Mouse (Mus musculus) lung, adult 2 months (tissue): ENCODE data around the gene Mrm2. TPM values are rescaled to one million over a fixed set of nuclear protein-coding genes. Genes with fewer than 3 reads are reported as not detected.

ENCODE experiments used
- DNase-seq: peaks from one replicate; pipeline ENCODE4 v3.0.0; 2022
- H3K4me1 ChIP-seq: fragments of 200-500 bp; 2 replicates; pipeline ENCODE4 v1.6.1; 2011; ENCODE audit warnings: low read length; ENCODE audit not compliant: control insufficient read depth, insufficient read depth
- H3K4me3 ChIP-seq: fragments of 200-500 bp; replicated peaks from 2 replicates; pipeline ENCODE3; 2011; ENCODE audit warnings: low read depth, mild to moderate bottlenecking, control low read depth, low read length; ENCODE audit errors: extremely low read depth
- CTCF ChIP-seq: fragments of 200-500 bp; IDR thresholded peaks from 2 replicates; pipeline ENCODE4 v1.5.1; 2011; ENCODE audit warnings: mild to moderate bottlenecking, low read length, control low read depth; ENCODE audit not compliant: insufficient read depth
- POLR2A ChIP-seq: fragments of 200-500 bp; IDR thresholded peaks from 2 replicates; pipeline ENCODE4 v1.6.1; 2011; ENCODE audit warnings: low read depth, mild to moderate bottlenecking, control low read depth, low read length, borderline replicate concordance; ENCODE audit errors: extremely low read depth
- WGBS: fragments of 180-500 bp; shearing (Covaris S2); methylation state at CpG from one replicate; pipeline ENCODE4 v1.1.7; 2018; 5-methylcytosine and 5-hydroxymethylcytosine counted together
- polyA plus RNA-seq: library from polyadenylated mRNA; depleted of rRNA; stranded (reverse); fragments of >200 nt; gene quantifications from 2 replicates; pipeline ENCODE4 v1.2.3, GENCODE M21; 2012

Mrm2 gene
- polyA plus RNA-seq, 1 experiment: 7.4 TPM

DNA sequence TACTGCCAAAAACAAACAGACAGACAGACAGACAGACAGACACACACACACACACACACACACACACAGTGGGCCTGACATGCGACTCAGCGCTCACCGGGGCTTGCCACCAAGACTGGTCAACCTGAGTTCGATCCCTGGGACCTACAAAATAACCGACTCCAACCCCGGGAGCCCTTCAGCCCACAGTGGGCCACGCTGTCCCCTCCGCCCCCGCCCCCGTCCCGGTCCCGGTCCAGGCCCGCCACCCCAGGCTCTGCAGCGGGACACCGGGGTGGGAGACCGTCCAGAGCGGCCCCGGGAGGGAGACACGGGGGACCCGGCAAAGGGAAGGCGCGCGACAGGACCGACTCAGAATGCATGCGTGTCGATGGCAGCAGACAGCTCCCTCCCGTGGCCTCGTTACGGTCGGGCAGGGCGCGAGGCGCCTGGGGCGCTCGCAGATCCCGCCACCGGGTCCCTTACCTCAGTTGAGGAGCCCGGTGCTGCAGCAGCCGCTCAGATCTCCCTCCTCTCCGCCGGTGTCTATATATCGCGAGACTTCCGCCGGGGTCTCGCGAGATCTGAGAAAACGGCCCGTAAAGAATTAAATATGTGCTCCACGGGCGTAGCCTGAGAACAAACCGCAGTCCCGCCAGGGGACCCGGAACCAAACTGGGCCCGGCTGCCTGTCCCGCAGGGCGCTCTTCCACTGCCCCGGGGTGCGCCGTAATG lies 10.5 kb downstream of the Mrm2 start, which contains the start of the genes Mad1l1 and Nudt1:
Gene Mad1l1, minus strand, starts transcription at position 511 of the 714 bp plus-strand sequence.
Gene Nudt1, plus strand, starts transcription at position 615 of the 714 bp plus-strand sequence.
- TF ChIP-seq POLR2A: peak; percentile 81; the same call in 1 of the 2 replicates
- no peak for TF ChIP-seq CTCF
- peak within 1 kb of the TSS; percentile 87 for H3K4me3 ChIP-seq
- DNase-seq: peak; percentile 93
- WGBS: under 1% methylated on average over 57 of the region's 60 CpGs
- H3K4me1 ChIP-seq: 0 out of 2 replicates have a peak, but pooled peaks cover 4% of the 10 kb centered on the region

DNA sequence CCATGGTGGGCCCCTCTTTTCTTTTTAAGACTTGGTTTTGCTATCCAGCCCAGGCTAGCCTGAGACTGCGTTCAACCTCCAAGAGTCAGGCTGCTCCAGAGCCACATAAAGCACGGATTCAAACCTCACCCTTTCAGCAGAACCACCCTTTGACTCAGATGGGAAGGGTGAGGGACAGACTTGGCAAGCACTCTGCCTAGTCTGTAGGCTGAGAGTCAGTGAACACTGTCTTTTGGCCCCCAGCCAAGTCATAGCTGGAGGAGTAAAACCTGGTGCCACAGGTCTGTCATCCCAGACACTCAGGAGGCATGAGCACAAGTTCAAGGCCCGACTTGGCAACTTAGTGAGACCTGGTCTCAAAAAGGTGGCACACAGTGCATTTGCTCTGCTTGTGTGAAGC lies 15.0 kb downstream of the Mrm2 start:
- no peak for TF ChIP-seq CTCF
- no peak for TF ChIP-seq POLR2A
- no peak overlapping the region for H3K4me3 ChIP-seq
- 70% methylated on average over 3 of the region's 3 CpGs for WGBS
- H3K4me1 ChIP-seq: 0 out of 2 replicates have a peak, but pooled peaks cover 4% of the 10 kb centered on the region
- DNase-seq: no peak

DNA sequence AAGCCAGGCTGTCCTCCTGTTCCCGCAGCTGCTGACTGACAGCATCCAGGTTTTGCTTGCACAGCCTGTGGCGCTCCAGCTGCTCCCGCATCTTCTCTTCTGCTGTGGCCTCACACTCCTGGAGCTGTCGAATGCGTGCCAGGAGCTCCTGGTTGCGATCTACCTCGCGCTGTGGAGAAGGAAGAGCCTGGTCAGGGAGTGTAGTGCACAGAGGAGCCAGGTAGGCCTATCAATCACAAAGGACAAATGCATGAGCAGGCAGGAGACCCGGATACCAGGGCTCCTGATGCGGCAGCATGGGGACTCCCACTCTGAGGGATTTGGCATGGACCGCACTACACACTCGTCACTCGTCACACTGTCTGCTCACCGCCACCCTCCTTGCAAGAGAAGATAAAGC lies 24.1 kb downstream of the Mrm2 start:
- WGBS: 88% methylated on average over 14 of the region's 14 CpGs
- no peak for TF ChIP-seq CTCF
- TF ChIP-seq POLR2A: no peak
- no peaks in the 10 kb centered on the region for H3K4me1 ChIP-seq
- no peak overlapping the region for H3K4me3 ChIP-seq
- no peak for DNase-seq

DNA sequence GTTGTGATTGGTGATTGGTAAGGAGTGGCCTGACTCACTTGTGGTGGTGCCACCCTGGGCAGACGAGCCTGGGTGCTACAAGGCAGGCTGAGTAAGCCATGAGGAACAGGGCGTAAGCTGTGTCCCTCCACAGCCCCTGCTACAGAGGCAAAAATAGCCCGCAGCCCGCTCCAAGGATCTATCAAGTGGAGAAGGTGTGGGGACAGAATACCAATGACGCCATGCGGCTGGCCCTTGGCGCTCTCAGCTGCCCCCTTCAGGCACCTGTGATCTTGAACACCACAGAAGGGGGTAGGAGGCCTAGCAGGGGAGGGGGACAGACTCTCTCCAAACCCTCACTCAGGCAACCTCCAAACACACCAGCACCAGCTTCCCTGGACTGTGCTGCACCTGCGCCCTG lies 25.7 kb downstream of the Mrm2 start:
- TF ChIP-seq POLR2A: no peak
- TF ChIP-seq CTCF: no peak
- Histone ChIP-seq H3K4me1 (no peaks in the 10 kb centered on the region), H3K4me3 (no peak overlapping the region)
- no peak for DNase-seq
- WGBS: 77% methylated on average over 8 of the region's 8 CpGs

DNA sequence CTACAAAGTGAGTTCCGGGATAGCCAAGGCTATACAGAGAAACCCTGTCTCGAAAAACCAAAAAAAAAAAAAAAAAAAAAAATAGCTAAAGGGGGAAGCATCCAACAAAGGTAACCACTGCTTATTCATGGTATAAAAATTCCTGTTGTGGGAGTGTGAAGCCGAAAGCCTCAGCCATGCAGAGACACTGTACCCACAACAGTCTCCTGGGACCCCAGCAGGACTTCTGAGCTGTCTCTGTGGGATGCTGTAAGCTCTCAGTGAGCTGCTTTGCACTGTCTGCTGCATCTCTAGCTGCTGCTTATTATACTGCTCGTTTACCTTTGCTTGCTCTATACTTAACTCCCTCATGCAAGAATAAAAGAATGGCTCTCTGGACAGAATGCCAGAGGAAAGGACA lies 33.4 kb downstream of the Mrm2 start:
- no peak for TF ChIP-seq CTCF
- no peak for TF ChIP-seq POLR2A
- no peak for DNase-seq
- 87% methylated on average over 4 of the region's 4 CpGs for WGBS
- H3K4me1 ChIP-seq: no peaks in the 10 kb centered on the region
- H3K4me3 ChIP-seq: no peak overlapping the region

DNA sequence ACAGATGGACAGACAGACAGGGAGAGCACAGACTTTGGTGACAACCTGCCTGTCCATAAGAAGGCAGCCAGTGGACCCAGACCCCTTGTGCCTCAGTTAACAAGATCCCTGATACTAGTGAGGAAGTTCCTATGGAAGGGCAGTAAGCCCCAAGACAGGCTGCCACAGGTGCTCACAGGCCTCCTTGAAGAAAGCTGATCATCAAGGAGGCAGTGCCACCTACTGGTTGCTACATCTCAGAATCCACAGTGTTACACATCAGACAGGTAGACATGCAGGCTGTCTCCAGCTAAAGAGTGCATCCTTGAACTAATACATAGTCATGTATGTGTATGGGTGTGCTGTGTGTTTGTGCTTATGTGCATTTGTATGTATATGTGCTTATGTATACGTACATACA lies 39.5 kb downstream of the Mrm2 start:
- Histone ChIP-seq H3K4me3 (no peak overlapping the region), H3K4me1 (no peaks in the 10 kb centered on the region)
- 88% methylated on average over 1 of the region's 1 CpGs for WGBS
- peak; percentile 52 for DNase-seq
- TF ChIP-seq POLR2A (no peak), CTCF (peak; percentile 71)

DNA sequence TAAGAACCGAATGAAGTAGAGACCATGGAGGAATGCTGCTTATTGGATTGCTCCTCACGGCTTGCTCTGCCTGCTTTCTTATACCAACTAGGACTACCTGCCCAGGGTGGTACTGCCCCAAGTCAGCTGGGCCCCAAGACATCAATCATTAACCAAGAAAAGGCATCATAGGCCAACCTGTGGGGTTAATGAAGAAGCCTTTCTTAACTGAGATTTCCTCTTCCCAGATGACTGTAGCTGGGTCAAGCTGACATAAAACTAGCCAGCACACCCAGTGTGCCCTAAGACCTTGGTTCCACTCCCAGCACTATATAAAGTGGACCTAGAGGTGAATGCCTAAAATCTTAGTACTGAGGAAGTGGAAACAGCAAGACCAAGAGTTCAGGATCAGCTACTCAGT lies 42.5 kb downstream of the Mrm2 start:
- 95% methylated on average over 2 of the region's 2 CpGs for WGBS

DNA sequence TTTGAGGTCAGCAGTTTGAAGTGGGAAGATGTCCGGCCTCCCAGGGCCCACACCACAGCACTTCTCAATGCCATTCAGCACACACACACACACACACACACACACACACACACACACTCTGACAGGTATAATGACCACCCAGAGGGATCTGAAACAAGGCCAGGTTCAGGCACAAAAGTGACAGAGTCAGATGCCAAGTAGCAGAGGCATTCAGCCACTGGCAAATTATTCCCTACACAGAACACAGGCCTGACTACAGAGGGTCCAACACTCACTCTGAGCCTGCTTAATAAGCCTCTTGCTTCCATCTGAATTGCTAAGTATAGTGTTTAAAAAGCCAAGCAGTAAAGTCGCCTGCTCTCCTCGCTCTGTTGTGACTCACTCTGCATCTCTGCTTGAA lies 43.4 kb downstream of the Mrm2 start:
- WGBS: 92% methylated on average over 3 of the region's 3 CpGs
- TF ChIP-seq CTCF (no peak), POLR2A (no peak)
- Histone ChIP-seq H3K4me3 (no peak overlapping the region), H3K4me1 (no peaks in the 10 kb centered on the region)
- DNase-seq: no peak

More for the DNA sequence above, 42.5 kb downstream of the Mrm2 start:
- no peak for DNase-seq
- TF ChIP-seq CTCF (no peak), POLR2A (no peak)
- no peak overlapping the region for H3K4me3 ChIP-seq
- H3K4me1 ChIP-seq: no peaks in the 10 kb centered on the region

DNA sequence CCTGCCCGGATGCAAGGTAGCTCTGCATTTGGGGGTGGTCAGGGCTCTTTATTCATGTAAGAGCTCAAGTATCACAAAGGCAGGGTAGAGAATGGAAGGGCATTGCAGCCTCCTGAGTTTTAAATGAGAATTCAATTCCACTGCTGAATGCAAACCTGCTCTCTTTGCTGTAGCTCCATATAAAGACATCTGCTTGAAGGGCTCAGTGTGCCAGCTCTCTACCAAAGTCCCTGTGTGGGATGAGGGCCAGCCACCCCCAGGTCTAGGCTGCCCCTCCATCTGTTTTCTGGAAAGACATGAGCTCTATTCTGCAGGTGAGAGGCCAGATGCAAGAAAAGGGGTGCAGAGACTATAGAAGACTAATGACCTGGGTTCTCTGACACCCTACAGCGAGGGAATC lies 46.9 kb downstream of the Mrm2 start:
- no peak for TF ChIP-seq POLR2A
- 92% methylated on average over 2 of the region's 2 CpGs for WGBS

DNA sequence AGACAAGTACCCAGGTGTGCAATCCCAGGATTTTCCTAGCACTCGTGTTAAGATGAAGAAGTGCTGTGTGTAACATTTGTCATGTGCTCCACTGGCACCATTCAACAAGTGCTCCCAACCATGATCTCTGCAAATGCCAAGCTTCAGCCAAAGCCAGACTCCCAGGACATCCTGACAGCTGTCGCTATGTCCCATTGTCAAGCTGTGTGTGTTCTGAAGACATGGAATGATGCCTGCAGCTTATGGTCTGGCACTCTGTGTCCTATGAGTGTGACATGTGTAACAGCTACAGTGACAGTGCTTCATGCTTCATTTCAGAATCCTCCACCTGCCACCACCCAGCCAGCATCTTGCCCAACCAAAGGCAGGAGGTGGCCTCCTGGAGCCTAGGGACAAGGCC lies 47.7 kb downstream of the Mrm2 start:
- WGBS: 91% methylated on average over 2 of the region's 2 CpGs
- H3K4me1 ChIP-seq: no peaks in the 10 kb centered on the region
- no peak for DNase-seq

More for the DNA sequence above, 46.9 kb downstream of the Mrm2 start:
- Histone ChIP-seq H3K4me1 (no peaks in the 10 kb centered on the region), H3K4me3 (no peak overlapping the region)
- no peak for DNase-seq

More for the DNA sequence above, 47.7 kb downstream of the Mrm2 start:
- H3K4me3 ChIP-seq: no peak overlapping the region
- no peak for TF ChIP-seq CTCF
- TF ChIP-seq POLR2A: no peak
